Mouse (Mus musculus) layer of hippocampus, adult 8-10 months (tissue): Measurements from ENCODE around the gene Gpx3. TPM values are rescaled to one million over a fixed set of nuclear protein-coding genes. Genes with fewer than 3 reads are reported as not detected.
A peak's percentile ranks its signal among the peaks of the same experiment; 100 is the strongest.
"Not testable (repeated sequence)": the region's sequence is repeated elsewhere in the genome, so short reads cannot be mapped to it uniquely, and the experiment has no call there.

ENCODE experiments used
- DNase-seq, 2 experiments: peaks; one replicate each; pipeline ENCODE4 v3.0.0; 2022; ENCODE audit warnings: low spot score in 2 of 2
- total RNA-seq, 4 experiments: library from RNA; stranded (reverse); gene quantifications; 2 replicates each; pipeline ENCODE4 v1.2.4; 2022

The Gpx3 gene
- total RNA-seq = 1 to 10 TPM; 4.4 to 8.8 (median 5.1) TPM

GRCm38 (mm10) chr11:54902333-54903323 lies at the start of gene Gpx3:
TSS of gene Gpx3 (plus strand) at chr11:54902453.
- DNase-seq = peak in 1 of 2 experiments; percentile 30

- not testable (repeated sequence) for DNase-seq
Measured at GRCm38 (mm10) chr11:54858880-54859279, 43.4 kb upstream of the Gpx3 start.

GRCm38 (mm10) chr11:54859322-54860165 lies 42.7 kb upstream of the Gpx3 start:
- DNase-seq = no peak

- peak; percentile 98 for DNase-seq
Measured at GRCm38 (mm10) chr11:54860256-54861038, 41.8 kb upstream of the Gpx3 start, which contains the start of gene Lyrm7. TSS of gene Lyrm7 (minus strand) at chr11:54860916.

GRCm38 (mm10) chr11:54861471-54862420 lies 40.5 kb upstream of the Gpx3 start:
- no peak for DNase-seq

GRCm38 (mm10) chr11:54862621-54863520 lies 39.4 kb upstream of the Gpx3 start:
- DNase-seq = peak; percentile 42 to 62

GRCm38 (mm10) chr11:54865330-54866085 lies 36.7 kb upstream of the Gpx3 start:
- DNase-seq = no peak

GRCm38 (mm10) chr11:54866119-54867048 lies 35.9 kb upstream of the Gpx3 start, which contains the start of gene Hint1:
TSS of gene Hint1 (plus strand) at chr11:54866383.
- peak; percentile 85 to 92 for DNase-seq

GRCm38 (mm10) chr11:54867049-54867385 lies 35.2 kb upstream of the Gpx3 start:
- DNase-seq = no peak

GRCm38 (mm10) chr11:54867903-54868434 lies 34.3 kb upstream of the Gpx3 start:
- no peak for DNase-seq

- DNase-seq = no peak
Measured at GRCm38 (mm10) chr11:54868445-54868844, 33.8 kb upstream of the Gpx3 start.

GRCm38 (mm10) chr11:54869318-54869717 lies 32.9 kb upstream of the Gpx3 start:
- DNase-seq = no peak

- peak in 1 of 2 experiments; percentile 26 for DNase-seq
Measured at GRCm38 (mm10) chr11:54871831-54872537, 30.3 kb upstream of the Gpx3 start.

GRCm38 (mm10) chr11:54876031-54876430 lies 26.2 kb upstream of the Gpx3 start:
- no peak for DNase-seq

GRCm38 (mm10) chr11:54878893-54879292 lies 23.4 kb upstream of the Gpx3 start:
- DNase-seq = no peak

- DNase-seq = no peak
Measured at GRCm38 (mm10) chr11:54879434-54879833, 22.8 kb upstream of the Gpx3 start.
